Mouse (Mus musculus): ENCODE measurements at regions not wholly inside any gene's neighbourhood (a gene's known extent, or its start where the extent isn't known, plus 50 kb on each side); places are given as distances from the start of the nearest gene placed in this dataset.

DNA sequence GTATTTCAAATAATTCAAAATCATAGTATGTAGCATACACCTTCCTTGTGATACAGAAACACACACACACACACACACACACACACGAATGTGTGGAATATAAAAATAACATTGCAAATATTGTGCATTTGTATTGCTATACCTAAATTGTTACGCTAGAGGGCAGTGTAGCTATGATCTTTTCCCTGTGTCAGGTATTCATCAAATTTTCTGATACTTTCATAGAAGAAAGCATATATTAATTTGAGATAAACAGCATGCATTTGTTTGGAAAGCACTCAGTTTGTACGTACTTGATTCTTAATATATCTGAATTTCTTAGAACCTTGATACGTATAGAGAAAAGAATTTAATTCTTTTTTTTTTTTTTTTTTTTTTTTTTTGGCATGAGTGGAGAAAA is 1700.9 kb upstream of the Sel1l start:
- H3K36me3 ChIP-seq = no peaks in the 10 kb centered on the region
- no peaks in the 10 kb centered on the region for H3K9me3 ChIP-seq
- no peak overlapping the region for H3K4me3 ChIP-seq
- no peak for DNase-seq (ENCODE audit: low spot score)
- H3K27ac ChIP-seq = no peak overlapping the region
- H3K27me3 ChIP-seq (ENCODE audit: insufficient read depth, poor library complexity, severe bottlenecking) = no peaks in the 10 kb centered on the region
- 45% methylated on average over 4 of the region's 4 CpGs for WGBS
- no peaks in the 10 kb centered on the region for H3K4me1 ChIP-seq (replicated peaks)

DNA sequence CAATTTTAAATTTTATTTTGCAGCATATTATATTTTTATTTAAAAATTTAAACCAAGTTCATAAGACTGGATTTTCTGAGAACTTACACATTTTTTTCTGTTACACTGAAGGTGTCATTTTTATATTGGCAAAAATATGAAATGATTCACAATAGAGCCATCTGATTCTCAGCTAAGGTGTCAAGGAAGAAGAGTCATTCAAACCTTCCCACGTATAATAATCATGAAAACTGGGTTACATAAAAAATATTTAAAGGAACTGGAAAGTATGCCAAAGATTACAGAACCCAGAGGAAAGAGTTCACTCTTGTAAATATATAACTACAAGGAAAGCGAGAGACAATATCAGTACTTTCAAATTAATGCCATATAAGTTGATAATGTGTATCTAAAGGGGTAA is 1674.5 kb upstream of the Sel1l start:
- WGBS = 90% methylated on average over 2 of the region's 2 CpGs
- no peaks in the 10 kb centered on the region for H3K4me1 ChIP-seq (replicated peaks)
- no peak overlapping the region for H3K27ac ChIP-seq
- H3K36me3 ChIP-seq = no peaks in the 10 kb centered on the region
- no peaks in the 10 kb centered on the region for H3K9me3 ChIP-seq
- no peaks in the 10 kb centered on the region for H3K27me3 ChIP-seq (ENCODE audit: insufficient read depth, poor library complexity, severe bottlenecking)
- H3K4me3 ChIP-seq = no peak overlapping the region
- no peak for DNase-seq (ENCODE audit: low spot score)

GRCm38 (mm10) chr12:93486381-93486780 is 1637.4 kb upstream of the Sel1l start:
- no peaks in the 10 kb centered on the region for H3K36me3 ChIP-seq
- H3K9me3 ChIP-seq = no peaks in the 10 kb centered on the region
- no peak overlapping the region for H3K27ac ChIP-seq
- no peak for DNase-seq (ENCODE audit: low spot score)
- no peaks in the 10 kb centered on the region for H3K4me1 ChIP-seq (replicated peaks)
- H3K4me3 ChIP-seq = no peak overlapping the region
- no peaks in the 10 kb centered on the region for H3K27me3 ChIP-seq (ENCODE audit: insufficient read depth, poor library complexity, severe bottlenecking)
- 77% methylated on average over 1 of the region's 1 CpGs for WGBS

DNA sequence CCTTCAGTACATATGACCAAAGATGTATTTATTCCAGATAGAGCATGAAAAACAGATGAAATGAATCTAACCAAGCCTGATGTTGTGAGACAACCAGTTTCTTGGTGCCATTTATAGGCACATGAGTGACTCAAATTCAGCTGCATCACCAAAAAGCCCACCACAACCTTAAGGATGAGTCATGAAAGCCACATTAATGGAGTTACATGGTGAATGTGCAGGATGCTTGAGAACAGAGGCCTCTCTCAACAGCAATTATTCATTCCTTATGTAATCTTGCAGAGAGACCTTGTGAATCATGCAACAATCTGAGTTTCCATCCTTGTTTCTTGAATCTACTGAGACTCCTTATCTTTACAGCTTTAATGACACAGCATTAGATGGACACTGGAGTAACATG is 1613.1 kb upstream of the Sel1l start:
- no peaks in the 10 kb centered on the region for H3K9me3 ChIP-seq
- no peak for DNase-seq (ENCODE audit: low spot score)

GRCm38 (mm10) chr12:93449436-93449835 is 1600.5 kb upstream of the Sel1l start:
- 92% methylated on average over 2 of the region's 2 CpGs for WGBS
- Histone ChIP-seq H3K27ac (no peak overlapping the region), H3K9me3 (no peaks in the 10 kb centered on the region), H3K27me3 (ENCODE audit: insufficient read depth, poor library complexity, severe bottlenecking) (no peaks in the 10 kb centered on the region), H3K36me3 (no peaks in the 10 kb centered on the region), H3K4me3 (no peak overlapping the region), H3K4me1 (replicated peaks) (no peaks in the 10 kb centered on the region)
- no peak for DNase-seq (ENCODE audit: low spot score)

More for the DNA sequence above, 1613.1 kb upstream of the Sel1l start:
- Histone ChIP-seq H3K27me3 (ENCODE audit: insufficient read depth, poor library complexity, severe bottlenecking) (no peaks in the 10 kb centered on the region), H3K36me3 (no peaks in the 10 kb centered on the region), H3K4me1 (replicated peaks) (no peaks in the 10 kb centered on the region), H3K27ac (no peak overlapping the region), H3K4me3 (no peak overlapping the region)

GRCm38 (mm10) chr12:93429218-93429617 is 1580.3 kb upstream of the Sel1l start:
- no peak overlapping the region for H3K4me3 ChIP-seq
- no peaks in the 10 kb centered on the region for H3K36me3 ChIP-seq
- no peak overlapping the region for H3K27ac ChIP-seq
- H3K4me1 ChIP-seq (replicated peaks) = no peaks in the 10 kb centered on the region
- no peaks in the 10 kb centered on the region for H3K27me3 ChIP-seq (ENCODE audit: insufficient read depth, poor library complexity, severe bottlenecking)
- DNase-seq (ENCODE audit: low spot score) = no peak
- H3K9me3 ChIP-seq = no peaks in the 10 kb centered on the region

GRCm38 (mm10) chr12:93427988-93428387 is 1579.0 kb upstream of the Sel1l start:
- WGBS = 95% methylated on average over 2 of the region's 2 CpGs
- H3K4me1 ChIP-seq (replicated peaks) = no peaks in the 10 kb centered on the region
- H3K27me3 ChIP-seq (ENCODE audit: insufficient read depth, poor library complexity, severe bottlenecking) = no peaks in the 10 kb centered on the region
- H3K36me3 ChIP-seq = no peaks in the 10 kb centered on the region
- no peak for DNase-seq (ENCODE audit: low spot score)
- H3K27ac ChIP-seq = no peak overlapping the region
- H3K9me3 ChIP-seq = no peaks in the 10 kb centered on the region
- no peak overlapping the region for H3K4me3 ChIP-seq

DNA sequence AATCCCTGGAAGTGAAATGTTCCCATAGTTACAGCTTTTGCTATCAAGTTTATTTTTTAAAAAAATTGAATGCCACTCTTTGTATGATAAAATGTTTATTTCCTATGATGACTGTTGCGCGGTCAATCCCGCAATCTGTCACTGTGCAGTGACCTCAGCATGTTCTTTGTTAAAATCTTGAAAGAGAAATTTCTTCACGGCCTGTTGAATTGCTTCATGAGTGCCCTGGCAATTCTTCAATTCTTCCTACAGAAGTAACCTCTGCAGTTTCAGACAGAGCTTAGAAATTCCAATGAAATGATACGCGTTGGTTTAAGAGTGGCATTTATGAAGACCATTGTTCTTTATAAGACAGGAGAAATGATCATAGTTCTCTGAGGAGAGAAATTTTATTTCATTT is 1567.4 kb upstream of the Sel1l start:
- no peak for DNase-seq (ENCODE audit: low spot score)
- H3K27ac ChIP-seq = no peak overlapping the region
- 67% methylated on average over 6 of the region's 6 CpGs for WGBS
- no peaks in the 10 kb centered on the region for H3K36me3 ChIP-seq
- no peaks in the 10 kb centered on the region for H3K9me3 ChIP-seq
- no peaks in the 10 kb centered on the region for H3K4me1 ChIP-seq (replicated peaks)
- no peaks in the 10 kb centered on the region for H3K27me3 ChIP-seq (ENCODE audit: insufficient read depth, poor library complexity, severe bottlenecking)
- H3K4me3 ChIP-seq = no peak overlapping the region

GRCm38 (mm10) chr12:93415791-93416190 is 1566.8 kb upstream of the Sel1l start:
- H3K9me3 ChIP-seq = no peaks in the 10 kb centered on the region
- H3K27me3 ChIP-seq (ENCODE audit: insufficient read depth, poor library complexity, severe bottlenecking) = no peaks in the 10 kb centered on the region
- no peak for DNase-seq (ENCODE audit: low spot score)
- H3K27ac ChIP-seq = no peak overlapping the region
- no peaks in the 10 kb centered on the region for H3K4me1 ChIP-seq (replicated peaks)
- H3K36me3 ChIP-seq = no peaks in the 10 kb centered on the region
- 90% methylated on average over 1 of the region's 1 CpGs for WGBS
- H3K4me3 ChIP-seq = no peak overlapping the region

GRCm38 (mm10) chr12:93385578-93385977 is 1536.6 kb upstream of the Sel1l start:
- 56% methylated on average over 2 of the region's 2 CpGs for WGBS
- no peak for DNase-seq (ENCODE audit: low spot score)
- no peaks in the 10 kb centered on the region for H3K4me1 ChIP-seq (replicated peaks)
- H3K9me3 ChIP-seq = no peaks in the 10 kb centered on the region
- H3K27me3 ChIP-seq (ENCODE audit: insufficient read depth, poor library complexity, severe bottlenecking) = no peaks in the 10 kb centered on the region
- H3K4me3 ChIP-seq = no peak overlapping the region
- no peak overlapping the region for H3K27ac ChIP-seq
- H3K36me3 ChIP-seq = no peaks in the 10 kb centered on the region

DNA sequence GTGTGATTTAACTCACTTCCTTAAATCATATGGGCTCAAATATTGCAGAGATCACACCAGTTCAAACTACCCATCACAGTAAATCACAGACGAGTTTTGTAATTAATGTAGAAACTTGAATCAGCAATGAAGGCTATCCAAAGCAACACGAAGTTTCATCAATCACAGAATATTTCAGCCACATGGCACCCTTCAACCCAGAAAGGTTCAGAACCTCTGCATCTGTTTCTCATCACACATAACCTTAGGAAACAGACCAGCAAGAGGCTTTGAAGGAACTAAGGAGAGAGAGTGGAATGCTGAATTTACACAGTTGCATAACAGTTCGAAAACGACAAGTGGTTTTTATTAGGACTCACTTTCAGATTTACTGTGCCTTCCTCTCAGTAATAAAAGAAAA is 1494.0 kb upstream of the Sel1l start:
- Histone ChIP-seq H3K27me3 (ENCODE audit: insufficient read depth, poor library complexity, severe bottlenecking) (no peaks in the 10 kb centered on the region), H3K4me1 (replicated peaks) (no peaks in the 10 kb centered on the region), H3K27ac (no peak overlapping the region), H3K9me3 (no peaks in the 10 kb centered on the region), H3K36me3 (no peaks in the 10 kb centered on the region), H3K4me3 (no peak overlapping the region)
- no peak for DNase-seq (ENCODE audit: low spot score)
- WGBS = 63% methylated on average over 4 of the region's 4 CpGs

DNA sequence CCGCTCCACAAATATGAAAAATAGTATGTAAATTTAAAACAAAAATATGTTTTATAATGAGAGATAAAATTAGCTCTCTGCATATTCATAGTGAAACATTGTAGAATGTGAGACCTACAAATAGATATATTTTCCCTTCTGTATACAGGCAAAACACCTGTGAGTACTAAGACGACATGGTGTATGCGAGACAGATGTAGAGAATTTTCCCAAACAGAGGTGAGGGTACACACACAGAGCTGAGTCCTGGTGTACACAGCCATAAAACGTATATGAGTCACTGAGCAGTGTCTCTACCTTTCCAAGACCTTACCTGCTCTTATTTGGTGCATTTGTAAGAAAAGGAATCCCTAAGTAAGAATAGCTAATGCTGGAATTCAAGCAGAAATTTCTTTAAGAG is 1493.6 kb upstream of the Sel1l start:
- DNase-seq (ENCODE audit: low spot score) = no peak
- WGBS = 80% methylated on average over 4 of the region's 4 CpGs
- H3K9me3 ChIP-seq = no peaks in the 10 kb centered on the region
- no peak overlapping the region for H3K4me3 ChIP-seq
- no peaks in the 10 kb centered on the region for H3K4me1 ChIP-seq (replicated peaks)
- H3K27ac ChIP-seq = no peak overlapping the region
- H3K36me3 ChIP-seq = no peaks in the 10 kb centered on the region
- no peaks in the 10 kb centered on the region for H3K27me3 ChIP-seq (ENCODE audit: insufficient read depth, poor library complexity, severe bottlenecking)

- no peak for DNase-seq (ENCODE audit: low spot score)
- H3K4me1 ChIP-seq (replicated peaks) = no peaks in the 10 kb centered on the region
- 79% methylated on average over 1 of the region's 1 CpGs for WGBS
- no peak overlapping the region for H3K27ac ChIP-seq
- no peaks in the 10 kb centered on the region for H3K27me3 ChIP-seq (ENCODE audit: insufficient read depth, poor library complexity, severe bottlenecking)
- no peak overlapping the region for H3K4me3 ChIP-seq
- H3K9me3 ChIP-seq = no peaks in the 10 kb centered on the region
- H3K36me3 ChIP-seq = no peaks in the 10 kb centered on the region
Observed at GRCm38 (mm10) chr12:93335520-93335919, 1486.6 kb upstream of the Sel1l start.

GRCm38 (mm10) chr12:93312214-93312613 is 1463.3 kb upstream of the Sel1l start:
- no peaks in the 10 kb centered on the region for H3K4me1 ChIP-seq (replicated peaks)
- H3K27ac ChIP-seq = no peak overlapping the region
- no peak overlapping the region for H3K4me3 ChIP-seq
- no peak for DNase-seq (ENCODE audit: low spot score)
- no peaks in the 10 kb centered on the region for H3K9me3 ChIP-seq
- H3K27me3 ChIP-seq (ENCODE audit: insufficient read depth, poor library complexity, severe bottlenecking) = no peaks in the 10 kb centered on the region
- no peaks in the 10 kb centered on the region for H3K36me3 ChIP-seq
